Mouse (Mus musculus) gastrocnemius, adult 18-20 months (tissue): ENCODE results near the gene Fam213a. TPM values are rescaled to one million over a fixed set of nuclear protein-coding genes. Genes with fewer than 3 reads are reported as not detected.
"Not testable (repeated sequence)": the region's sequence is repeated elsewhere in the genome, so short reads cannot be mapped to it uniquely, and the experiment has no call there.

Source experiments
- DNase-seq: peaks from one replicate; pipeline ENCODE4 v3.0.0; 2021; ENCODE audit warnings: low spot score
- long read RNA-seq, 2 experiments: library from polyadenylated mRNA; stranded (forward); transcript quantifications; one replicate each; pipeline ENCODE4 v2.0.0; 2021
- total RNA-seq, 2 experiments: library from RNA; stranded (reverse); gene quantifications; 2 replicates each; pipeline ENCODE4 v1.2.3; 2021

Fam213a gene
- total RNA-seq: 10 to 100 TPM; 31.6 to 31.9 TPM
- long read RNA-seq, experiment 1, transcript Fam213a-201 (6 exons, 1,537 nt): minor isoform, 9 of 29 reads
- long read RNA-seq, experiment 1, transcript Fam213a-202 (6 exons, 1,567 nt): major isoform, 15 of 29 reads
- long read RNA-seq, experiment 1, partial matches to known transcripts: 0 of 29 reads
- long read RNA-seq, experiment 1, other reads (novel, unspliced or antisense): 5 of 29 reads
- long read RNA-seq, experiment 2, transcript Fam213a-202 (6 exons, 1,567 nt): major isoform, 20 of 37 reads
- long read RNA-seq, experiment 2, transcript Fam213a-201 (6 exons, 1,537 nt): minor isoform, 12 of 37 reads
- long read RNA-seq, experiment 2, partial matches to known transcripts: 1 of 37 reads
- long read RNA-seq, experiment 2, other reads (novel, unspliced or antisense): 3 of 37 reads

DNA sequence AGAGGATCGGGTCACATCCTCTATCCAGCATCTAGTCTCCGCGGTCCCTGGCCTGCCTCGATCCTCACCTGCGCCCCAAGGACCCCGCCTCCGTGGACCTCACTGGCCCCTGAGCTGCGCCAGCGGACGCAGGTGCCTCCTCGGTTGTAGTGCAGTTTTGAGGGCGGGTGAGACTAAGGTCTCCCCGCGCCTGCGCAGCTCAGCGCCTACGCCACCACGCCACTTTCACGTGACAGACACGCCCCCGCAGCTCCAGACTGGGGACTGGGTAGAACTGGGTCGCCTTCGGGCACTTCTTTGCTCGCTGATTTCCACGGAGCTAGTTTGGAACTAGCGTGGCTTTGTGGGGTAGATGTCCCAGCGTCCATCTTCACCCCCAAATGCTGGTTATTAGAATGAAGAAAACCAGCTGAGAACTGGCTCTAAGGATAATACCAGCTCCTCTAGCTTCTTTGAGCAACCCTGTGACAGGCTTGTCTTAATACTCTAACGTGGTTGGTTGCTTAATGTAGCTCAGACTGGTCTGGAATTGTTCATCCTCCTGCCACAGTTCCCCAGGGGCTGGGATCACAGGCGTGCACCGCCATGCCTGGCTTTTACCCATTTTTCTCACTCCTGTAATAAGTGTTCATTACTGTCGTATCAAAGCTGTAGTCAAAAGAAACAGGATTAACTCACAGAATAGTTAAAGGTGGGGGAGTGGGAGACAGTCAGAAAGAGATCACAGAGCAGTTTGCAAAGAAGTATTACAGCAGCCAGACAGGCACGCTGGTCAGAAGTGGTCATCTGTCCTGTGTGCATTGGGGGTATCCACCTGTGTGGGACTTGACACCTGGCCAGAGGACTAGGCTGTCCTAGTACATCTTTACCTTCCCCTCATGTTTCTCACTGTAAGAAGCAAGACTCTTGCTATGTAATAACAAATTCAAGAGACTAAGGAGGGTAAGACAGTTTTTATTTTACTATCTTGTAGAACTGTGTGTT, at the start of gene Fam213a:
Gene Fam213a, minus strand, starts transcription at position 159 of the 984 bp plus-strand sequence.
- DNase-seq: peak; percentile 87

DNA sequence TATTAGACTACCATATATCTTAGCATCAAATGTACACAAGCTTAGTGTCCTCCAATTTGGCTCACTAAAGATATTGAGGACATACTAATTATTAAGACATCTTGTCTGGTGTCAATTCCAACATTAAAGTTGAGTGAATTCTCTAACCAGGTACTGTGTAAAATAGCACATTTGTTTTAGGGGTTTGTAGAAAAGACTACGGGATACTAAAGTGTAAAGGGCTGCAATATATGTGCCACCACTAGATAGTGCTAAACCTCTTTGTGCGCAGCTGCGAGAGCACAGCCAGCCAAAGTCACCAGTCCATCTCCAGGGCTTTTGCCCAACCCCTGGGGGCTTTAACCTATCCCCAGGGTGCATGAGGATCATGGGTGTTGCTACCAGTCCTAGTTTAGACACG, 39.6 kb upstream of the Fam213a start:
- DNase-seq: not testable (repeated sequence)

DNA sequence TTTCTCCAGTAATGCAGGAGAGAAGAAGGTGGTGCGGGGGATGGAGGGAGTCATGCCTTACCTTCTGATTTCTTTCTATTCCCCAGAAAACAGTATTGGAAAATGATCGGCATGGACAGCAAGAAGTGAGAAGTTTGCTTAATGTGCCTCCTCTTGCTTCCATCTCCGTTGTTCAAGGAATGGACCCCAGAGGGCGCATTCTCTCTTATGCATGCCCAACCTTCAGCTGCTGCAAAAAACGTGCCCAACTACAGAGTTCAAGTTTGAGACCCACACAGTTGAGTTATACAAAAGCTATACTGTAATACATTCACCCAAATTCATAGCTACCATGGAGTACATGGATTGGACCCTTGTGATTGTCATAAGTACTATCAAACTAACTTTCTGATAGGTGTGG, 38.9 kb upstream of the Fam213a start:
- DNase-seq: no peak

DNA sequence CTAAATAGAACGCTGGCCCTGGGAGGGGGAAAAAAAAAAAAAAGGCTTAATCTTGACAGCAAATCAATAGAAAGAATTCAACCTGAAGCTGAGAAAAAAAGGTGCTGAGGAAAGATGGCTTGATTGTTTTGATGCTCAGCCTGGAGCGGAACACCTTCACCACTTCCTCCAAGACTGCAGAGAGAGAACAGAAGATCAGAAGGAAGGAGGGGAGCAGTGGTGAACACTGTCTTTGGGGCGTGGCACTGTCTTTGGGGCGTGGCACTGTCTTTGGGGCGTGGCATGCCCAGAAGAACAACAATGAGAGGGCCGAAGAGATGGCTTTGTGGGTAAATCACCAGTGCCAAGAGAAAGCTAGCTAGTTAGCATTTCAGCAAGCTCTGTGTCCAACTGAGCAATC, 36.9 kb upstream of the Fam213a start:
- no peak for DNase-seq

DNA sequence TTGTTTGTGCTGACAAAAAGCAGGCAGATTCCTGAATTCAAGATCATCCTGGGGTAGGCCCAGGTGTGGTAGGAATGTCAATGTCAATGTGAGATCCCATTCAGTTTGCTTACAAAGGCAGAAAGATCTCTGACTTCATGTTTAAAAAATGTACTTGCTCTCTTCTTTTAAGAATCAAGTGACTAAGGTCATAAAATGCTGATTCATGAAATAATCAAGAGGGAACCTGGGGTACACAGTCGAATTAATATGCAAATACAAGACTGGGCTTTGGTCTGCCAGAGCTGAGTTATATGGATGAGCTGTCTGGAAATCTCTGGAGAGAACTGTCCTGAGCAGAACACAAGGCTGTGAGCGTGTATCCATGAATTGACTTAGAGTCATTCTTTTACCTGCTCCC, 33.8 kb upstream of the Fam213a start:
- no peak for DNase-seq

DNA sequence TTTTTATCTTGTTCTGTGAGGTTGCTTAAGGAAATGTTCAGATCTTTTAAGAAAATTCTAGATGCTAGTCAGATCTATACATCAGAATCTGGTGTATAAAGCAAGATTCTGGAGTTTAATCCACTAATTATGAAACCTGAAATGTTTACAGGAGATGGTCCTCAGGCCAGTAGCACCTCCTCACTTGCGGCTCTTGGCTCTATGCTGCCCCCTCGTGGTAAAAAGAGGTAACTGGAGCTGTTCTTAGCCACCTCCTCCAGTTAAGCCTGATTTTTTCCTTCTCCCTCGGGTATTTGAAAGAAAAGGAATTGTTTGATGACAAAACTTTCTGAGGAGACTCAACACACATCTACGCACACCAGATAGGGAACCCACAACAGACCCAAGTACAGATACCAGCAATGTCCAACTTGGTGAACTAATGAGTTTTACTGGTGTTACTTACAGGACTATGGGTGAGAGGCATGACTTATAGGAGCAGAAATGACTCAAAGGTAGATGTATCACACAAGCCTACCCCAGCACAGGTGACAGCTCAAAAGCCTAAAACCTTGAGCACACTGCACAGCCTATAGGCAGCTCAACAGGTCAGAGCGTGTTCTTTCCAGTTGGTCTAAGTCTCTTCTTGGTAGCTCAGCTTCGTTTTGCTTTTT, 21.7 kb upstream of the Fam213a start:
- DNase-seq: peak; percentile 49

DNA sequence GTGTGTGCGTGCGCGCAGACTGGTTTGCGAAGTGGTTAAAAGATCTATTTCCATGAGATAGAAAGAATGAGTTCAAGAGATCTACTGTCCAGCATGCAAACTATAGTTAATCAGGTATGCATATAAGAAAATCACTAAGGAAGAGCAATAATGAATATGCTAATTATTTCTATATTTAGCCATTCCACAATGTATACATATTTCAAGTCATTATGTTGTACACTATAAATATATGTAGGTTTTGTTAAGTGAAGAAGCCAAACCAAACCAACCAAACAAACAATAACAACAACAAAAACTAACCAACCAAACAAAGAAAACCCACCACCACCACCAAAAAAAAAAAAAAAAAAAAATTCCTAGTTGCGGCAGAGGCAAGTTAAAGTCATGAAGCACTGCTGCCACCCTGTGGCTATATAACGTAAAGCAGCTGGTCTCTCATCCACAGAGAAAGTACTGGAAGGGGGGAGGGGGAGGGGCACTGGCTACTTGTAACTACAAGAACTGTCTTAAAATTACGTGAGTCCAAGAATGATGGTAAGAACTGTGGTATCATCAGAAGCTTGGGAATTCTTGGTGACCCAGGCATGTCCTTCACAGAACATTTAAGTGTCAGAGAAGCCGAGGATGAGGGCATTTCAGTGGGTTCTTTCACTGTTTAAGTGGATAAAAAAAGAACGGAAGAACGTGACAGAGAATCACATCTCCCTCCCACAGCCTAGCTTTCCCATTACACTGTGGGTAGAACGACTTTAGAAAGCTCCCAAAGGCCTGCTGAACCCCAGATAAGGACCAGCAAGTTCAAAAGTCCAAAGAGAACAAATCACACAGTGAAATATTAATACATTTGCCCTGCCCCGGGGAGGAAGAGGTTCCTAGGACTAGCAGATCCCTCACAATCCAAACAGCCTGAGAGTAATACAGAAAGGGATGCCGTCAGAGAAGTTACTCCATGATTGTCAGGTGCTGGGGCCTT, 19.8 kb upstream of the Fam213a start:
- DNase-seq: peak; percentile 71

DNA sequence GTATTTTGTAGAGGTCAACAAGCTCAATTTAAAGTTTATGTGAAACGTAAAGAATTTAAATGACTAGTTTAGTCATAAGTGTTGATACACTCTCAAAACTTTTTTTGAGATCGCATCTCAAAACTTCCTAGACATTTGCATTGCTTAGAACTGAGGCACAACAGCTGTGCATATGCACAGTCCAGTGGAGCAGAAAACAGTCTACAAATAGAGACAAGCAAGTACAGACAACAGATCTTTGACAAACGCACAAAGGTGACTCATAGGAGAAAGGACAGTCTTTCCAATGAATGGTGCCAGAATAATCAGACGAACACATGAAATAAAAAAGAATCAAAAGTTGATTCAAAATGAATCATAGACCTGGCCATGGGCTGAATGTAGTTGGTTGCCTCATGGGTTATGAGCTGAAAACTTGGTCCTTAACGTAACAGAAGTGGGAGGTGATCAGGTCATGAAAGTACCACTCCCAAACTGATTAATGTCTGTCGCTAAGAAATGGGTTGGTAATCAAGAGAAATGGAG, 17.5 kb upstream of the Fam213a start:
- no peak for DNase-seq

DNA sequence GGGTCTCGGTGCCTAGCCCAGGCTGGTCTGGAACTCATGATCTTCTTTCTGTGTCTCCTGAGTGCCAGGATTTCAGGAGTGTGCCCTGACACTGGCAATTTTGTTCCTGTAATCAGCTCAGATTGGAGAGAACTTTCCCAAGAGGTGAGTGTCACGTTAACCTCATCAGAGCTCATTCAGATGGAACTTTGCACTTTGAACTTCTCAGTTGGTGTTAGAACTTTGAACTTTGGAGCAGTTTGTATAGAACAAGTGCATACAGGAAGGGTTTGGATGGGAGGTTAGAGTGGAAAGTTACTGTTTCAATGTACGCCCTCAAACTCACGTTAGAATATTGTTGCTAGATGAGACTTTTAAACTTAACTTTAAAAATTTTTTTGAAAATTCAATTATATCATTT, 15.7 kb upstream of the Fam213a start:
- no peak for DNase-seq

DNA sequence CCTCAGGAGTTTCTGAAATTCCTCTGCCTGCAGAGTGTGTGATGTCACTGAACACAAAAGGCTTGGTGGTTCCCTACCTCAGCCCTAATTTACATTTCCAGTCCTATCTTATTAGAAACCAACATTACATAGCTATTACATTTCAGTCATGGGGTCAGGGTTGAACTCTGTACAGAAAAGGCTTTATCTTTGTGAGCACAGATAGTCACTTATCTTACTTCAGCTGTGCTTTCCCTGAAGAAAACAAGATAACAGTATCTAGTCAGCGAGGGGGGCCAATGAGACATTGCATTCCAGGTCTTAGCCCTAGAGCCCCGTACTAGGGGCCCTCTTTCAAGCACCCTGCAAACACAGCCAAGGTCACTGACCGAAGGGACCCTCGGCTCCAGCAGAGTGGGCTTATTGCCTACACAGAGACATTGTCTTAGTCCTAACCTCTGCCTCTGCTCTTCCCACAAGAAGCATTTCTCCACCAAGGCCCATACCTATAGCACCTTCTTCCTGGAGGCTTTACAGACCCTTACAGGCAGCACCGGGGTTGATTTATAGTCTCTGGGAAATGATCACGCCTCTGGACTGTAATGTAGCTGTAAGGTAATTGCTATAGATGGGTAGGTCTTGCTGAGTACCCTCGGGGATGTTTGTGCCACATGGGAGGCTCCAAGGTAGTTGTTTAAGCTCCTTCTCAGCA, 12.2 kb upstream of the Fam213a start:
- DNase-seq: no peak

DNA sequence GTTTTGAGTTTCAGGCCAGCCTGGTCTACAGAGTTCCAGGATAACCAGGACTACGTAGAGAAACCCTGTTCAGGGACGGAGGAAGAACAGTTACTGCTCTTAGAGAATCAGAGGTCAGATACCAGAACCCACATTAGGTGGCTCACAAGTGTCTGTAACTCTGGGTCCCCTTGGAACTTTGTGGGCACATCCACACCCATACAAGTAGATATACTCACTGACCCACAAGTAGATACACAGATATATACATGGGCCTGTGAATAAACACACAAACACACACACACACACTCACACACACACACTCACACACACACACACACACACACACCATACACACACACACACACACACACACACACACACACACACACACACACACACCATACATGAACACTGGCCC, 11.5 kb upstream of the Fam213a start:
- DNase-seq: no peak

DNA sequence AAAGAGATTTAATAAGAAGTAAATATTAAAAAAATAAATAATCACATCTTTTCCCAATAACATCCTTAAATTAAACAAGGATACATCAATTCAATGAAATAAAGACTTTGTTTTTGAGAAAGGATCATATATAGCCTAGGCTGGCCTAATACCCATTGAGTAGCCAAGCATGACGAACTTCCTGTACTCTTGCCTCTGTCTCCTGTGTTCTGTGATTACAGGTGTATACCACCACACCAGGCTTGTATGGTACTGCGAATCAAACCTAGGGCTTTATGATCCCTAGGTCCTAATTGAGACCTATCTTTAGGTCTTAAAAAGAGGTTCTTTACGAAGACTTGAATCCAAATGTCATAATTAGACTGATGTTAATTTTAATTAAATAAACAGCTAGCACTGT, 7.7 kb upstream of the Fam213a start:
- DNase-seq: no peak

DNA sequence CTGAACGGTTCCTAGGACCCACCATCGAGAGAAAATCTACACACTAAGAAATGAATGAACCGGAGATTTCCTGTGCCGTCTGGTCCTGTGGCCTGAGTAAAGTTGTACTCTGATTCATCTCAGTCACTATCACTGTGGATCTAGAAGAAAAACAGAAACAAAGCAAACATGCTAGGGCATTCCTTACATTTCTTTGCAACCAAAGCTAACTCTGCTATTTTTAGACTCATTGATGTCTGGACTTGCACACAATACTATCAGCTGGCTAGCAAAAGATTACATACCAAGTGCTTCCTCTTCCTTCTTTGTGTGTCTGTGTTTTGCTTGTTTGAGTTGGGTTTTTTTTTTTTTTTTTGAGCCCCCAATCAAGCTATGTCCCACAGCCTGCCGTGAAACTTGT, 3.9 kb upstream of the Fam213a start:
- no peak for DNase-seq

DNA sequence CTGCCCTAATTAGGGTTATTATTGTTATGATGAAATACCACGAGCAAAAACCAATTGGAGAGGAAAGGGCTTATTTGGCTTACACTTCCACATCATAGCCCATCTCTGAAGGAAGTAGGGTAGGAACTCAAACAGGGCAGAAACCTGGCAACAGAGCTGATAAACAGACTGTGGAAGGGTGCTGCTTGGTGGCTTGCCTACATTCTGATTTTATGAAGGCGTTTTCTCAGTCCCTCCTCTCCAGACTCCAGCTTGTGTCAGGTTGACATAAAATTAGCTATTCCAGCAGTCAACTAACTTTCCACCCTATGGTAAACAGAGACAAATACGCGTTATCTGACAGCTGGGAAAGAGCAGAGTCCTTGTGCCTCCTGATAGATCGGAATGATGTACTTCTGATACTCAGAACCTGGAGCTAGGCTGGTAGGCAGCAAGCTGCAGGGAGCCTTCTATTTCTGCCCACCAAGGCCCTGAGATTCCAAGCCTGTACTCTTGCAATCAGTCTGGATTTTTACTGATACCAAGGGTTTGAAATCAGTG, 1.2 kb upstream of the Fam213a start:
- no peak for DNase-seq

DNA sequence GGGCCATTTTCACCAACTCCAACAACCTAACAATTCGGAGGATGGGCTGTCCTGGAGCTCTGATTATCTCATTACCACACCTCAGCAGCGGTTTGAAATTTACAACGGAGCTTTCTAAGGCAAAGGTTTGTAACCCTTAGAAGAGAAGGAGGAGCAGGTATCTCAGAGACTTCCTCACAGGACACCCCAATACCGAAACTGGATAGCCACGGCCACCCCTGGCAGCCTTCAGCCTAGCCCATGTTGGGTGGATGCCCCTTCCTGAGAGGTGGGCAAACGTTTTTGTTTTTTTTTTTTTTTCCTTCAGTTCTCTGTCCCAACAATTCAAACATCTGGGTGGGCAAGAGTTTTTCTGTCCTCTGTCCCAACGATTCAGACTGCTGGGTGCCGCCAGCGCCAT, 445 bp downstream of the Fam213a start:
- DNase-seq: no peak

DNA sequence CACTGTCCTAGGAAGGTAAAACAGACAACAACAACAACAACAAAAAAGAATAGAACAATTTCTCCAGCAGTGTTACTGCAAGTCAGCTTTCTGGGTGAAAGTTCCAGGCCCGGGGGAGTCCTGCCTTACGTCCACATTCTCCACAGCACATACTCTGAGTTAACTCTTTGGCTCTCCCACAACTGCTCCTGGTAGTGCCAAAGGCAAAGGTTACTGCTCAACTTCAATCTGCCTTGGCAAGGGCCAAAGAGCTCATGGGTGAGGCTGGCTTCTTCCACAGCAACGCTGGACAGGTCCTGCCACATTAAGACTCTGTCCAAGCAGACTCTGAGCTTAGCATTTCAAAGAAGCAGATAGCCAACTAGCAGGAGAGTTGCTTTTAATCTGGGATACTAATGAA, 1.7 kb downstream of the Fam213a start:
- no peak for DNase-seq

DNA sequence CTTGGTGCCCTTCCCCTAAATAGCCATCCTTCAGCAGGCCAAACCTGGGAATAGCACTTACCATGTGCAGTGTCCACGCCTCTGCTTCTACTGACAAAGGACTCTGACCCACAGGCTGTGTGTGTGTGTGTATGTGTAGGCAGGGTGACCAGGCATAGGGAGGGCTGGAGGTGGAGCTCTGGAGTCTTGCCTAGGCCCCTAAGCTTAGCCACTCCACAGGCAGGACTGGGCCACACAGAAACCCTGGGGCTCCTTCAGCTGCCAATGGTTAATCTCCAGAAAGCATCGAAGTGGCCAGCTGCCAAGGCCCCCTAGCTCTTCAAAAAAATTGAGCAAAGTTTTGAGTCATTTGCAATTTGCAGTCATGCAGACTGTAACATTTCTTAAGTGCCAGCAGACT, 5.5 kb downstream of the Fam213a start:
- no peak for DNase-seq

DNA sequence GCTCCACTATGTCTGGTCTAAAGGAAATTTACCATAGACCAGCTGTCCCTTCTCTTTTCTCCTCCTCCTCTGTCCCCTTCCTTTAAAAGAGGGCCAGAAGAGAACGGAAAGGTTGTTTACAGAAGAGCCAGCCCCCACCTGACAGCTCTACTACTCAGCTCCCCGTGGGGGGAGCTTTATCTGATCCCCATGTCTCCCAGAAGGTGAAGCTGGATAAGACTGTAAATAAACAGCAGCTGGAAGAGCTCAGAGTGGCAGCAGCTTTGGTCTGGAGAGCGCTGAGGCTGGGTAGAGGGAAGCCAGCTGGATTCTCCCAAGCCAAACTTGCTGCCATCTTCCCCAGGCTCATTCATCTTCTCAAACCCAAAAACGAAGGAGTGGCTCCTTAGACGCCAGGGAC, 5.9 kb downstream of the Fam213a start:
- DNase-seq: no peak

DNA sequence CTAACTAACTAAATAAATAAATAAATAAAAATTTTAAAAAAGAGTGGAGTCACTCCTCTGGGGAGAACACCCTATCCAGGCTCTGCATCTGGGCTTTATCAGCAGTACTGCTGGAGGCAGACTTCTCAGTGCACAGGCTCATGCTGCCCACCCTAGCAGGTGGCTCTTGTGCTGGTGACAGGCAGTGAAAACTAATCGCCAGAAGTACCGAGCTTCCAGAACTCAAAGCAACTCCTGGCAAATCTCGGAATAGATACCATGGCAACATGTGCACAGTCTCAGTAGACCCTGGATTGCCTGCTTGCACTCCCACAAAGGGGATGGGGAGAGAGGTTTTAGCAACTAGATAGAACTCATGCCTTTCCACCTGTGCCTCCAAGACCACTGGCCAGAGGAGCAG, 6.7 kb downstream of the Fam213a start:
- no peak for DNase-seq

DNA sequence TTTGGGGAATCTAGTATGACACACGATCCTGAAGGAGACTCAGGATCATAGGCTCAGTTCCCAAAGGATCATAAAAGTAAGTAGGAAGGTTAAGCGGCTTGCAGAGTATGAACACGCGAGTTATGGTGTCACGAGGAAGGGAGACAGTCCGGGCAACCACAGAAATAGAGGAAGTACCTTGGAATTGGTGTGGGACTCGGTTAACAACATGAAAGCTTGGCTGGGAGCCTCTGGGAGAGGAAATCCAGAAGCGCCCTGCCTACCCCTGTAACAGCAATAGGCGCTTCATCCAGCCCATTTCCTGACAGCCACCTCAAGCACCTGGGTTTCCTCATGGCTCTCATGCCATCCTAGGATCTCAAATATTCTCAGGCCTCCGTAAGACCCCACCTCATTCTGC, 7.3 kb downstream of the Fam213a start:
- no peak for DNase-seq
